Mouse (Mus musculus) lung, postnatal 0 days (tissue): ENCODE measurements around the gene Nfia.

Experiments used
- CTCF ChIP-seq: IDR thresholded peaks from 2 replicates; pipeline ENCODE4 v1.5.1; 2016; ENCODE audit warnings: antibody characterized with exemption, mild to moderate bottlenecking
- EP300 ChIP-seq: IDR thresholded peaks from 2 replicates; pipeline ENCODE4 v1.6.1; 2016; ENCODE audit warnings: antibody characterized with exemption, mild to moderate bottlenecking, control low read depth

DNA sequence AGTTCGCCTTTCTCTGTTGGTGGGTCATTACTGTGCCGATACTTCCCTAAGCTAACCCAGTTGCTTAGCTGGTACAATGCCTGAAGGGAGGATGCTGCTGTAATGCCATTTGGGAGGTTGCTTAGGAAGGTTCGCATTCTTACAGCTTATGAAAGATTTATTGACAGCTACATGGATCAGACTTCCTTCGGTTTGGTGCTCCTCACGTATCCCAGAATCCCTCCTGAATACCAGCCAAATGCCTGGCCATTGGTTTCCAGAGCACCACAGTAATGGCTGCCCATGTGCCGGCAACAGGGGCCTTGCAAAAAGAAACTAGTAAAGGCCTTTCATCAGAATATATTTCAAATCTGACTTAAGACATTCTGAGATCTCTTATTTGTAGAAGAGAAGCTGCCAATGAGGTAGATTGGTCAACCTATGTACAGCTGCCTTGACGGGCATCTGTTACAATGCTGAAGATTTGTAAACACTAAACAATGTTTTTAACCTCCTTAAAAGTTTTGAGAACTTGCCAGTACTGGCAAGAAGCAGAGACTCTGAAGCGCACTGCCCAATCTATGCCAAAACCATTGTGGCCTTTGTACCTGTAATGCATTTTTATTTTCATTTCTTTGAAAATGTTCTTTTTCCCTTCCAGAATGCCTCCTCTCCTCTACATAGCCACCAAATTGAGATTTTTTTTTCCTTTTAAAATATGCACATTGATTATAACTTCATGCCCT lies 13.2 kb downstream of the Nfia start:
- TF ChIP-seq EP300, result no peak
- no peak for TF ChIP-seq CTCF
